In the genomic region with DNA sequence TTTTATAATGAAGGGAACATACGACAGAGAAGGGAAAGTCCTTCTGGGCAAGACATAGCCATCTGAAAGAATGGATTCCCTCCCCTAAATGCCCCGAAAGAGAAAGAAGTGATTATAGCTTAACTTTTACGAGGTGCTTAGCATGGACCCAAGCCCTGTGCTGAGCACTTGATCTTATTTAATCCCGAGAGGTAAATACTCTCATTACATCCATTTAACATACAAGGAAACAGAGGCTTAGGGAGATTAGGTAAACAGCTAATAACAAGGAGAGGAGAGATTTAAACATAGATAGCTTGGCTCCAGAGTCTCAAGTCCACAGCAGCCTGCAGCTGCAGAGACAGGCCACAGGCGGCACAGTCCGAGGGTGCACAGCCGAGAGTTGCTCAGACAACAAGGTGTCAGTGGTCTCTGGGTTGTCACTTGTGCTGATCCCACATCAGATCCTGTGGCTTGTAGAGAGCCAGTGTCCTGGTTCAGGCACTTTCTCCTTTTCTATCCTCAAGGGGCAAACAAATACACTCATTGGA, we compare ENCODE assay signal across 21 mouse cellular contexts. TPM values are rescaled to one million over a fixed set of nuclear protein-coding genes. Genes with fewer than 3 reads are reported as not detected.
DNase-seq lines count a peak whose midpoint lies in the region; ATAC-seq lines count a peak whose summit lies in the region.
"Had no signal": no experiment of that assay in that cellular context is flagged by ENCODE, and none has a peak within 500 bp of the region (broad histone marks: within the 10 kb centered on the region; RNA-seq: fewer than 3 reads in every experiment).

No protein-coding gene starts in this region.

- ATAC-seq in liver, embryonic 11.5 days (replicated peaks; ENCODE audit: low FRiP score) = no peak
- no peak for ATAC-seq in liver, embryonic 12.5 days
- peak; percentile 68; the same call in 1 of the 2 replicates for ATAC-seq in intestine, embryonic 15.5 days
- peak; percentile 35; the same call in 1 of the 2 replicates for ATAC-seq in stomach, embryonic 14.5 days (ENCODE audit: insufficient number of reproducible peaks, insufficient read depth, low FRiP score, low read depth)
- ATAC-seq: forebrain, embryonic 14.5 days had no signal

- WGBS in liver, embryonic 11.5 days = 45% methylated on average over 7 of the region's 7 CpGs
- WGBS in liver, embryonic 12.5 days (ENCODE audit: insufficient replicate concordance) = 48% methylated on average over 7 of the region's 7 CpGs
- WGBS in intestine, embryonic 15.5 days = 23% methylated on average over 7 of the region's 7 CpGs
- 14% methylated on average over 7 of the region's 7 CpGs for WGBS in stomach, embryonic 14.5 days

- no peaks in the 10 kb centered on the region for H3K9me3 ChIP-seq in liver, embryonic 11.5 days (ENCODE audit: control insufficient read depth, low read length)
- no peaks in the 10 kb centered on the region for H3K9me3 ChIP-seq in liver, embryonic 12.5 days (replicated peaks)
- no peaks in the 10 kb centered on the region for H3K9me3 ChIP-seq in intestine, embryonic 15.5 days
- no peaks in the 10 kb centered on the region for H3K9me3 ChIP-seq in stomach, embryonic 14.5 days (ENCODE audit: control insufficient read depth, low read depth, low read length)
- H3K9me3 ChIP-seq: liver, embryonic 15.5 days had no signal

- 0 out of 2 replicates have a peak overlapping the region, but pooled peaks have one; percentile 0 for H3K27ac ChIP-seq in liver, embryonic 11.5 days (ENCODE audit: low read depth, low read length)
- H3K27ac ChIP-seq in liver, embryonic 12.5 days = no peak overlapping the region
- 0 out of 2 replicates have a peak overlapping the region, but pooled peaks have one; percentile 33 for H3K27ac ChIP-seq in intestine, embryonic 15.5 days
- peak overlapping the region; percentile 70; the same call in 1 of the 2 replicates for H3K27ac ChIP-seq in stomach, embryonic 14.5 days (ENCODE audit: low read length)
- H3K27ac ChIP-seq: gastrocnemius, adult 2 months; liver, embryonic 15.5 days had no signal

- H3K36me3 ChIP-seq in liver, embryonic 11.5 days (ENCODE audit: control insufficient read depth, insufficient read depth, low read length) = no peaks in the 10 kb centered on the region
- no peaks in the 10 kb centered on the region for H3K36me3 ChIP-seq in liver, embryonic 12.5 days
- H3K36me3 ChIP-seq in intestine, embryonic 15.5 days = no peaks in the 10 kb centered on the region
- H3K36me3 ChIP-seq in stomach, embryonic 14.5 days (ENCODE audit: control insufficient read depth, insufficient read depth, low read length) = no peaks in the 10 kb centered on the region
- H3K36me3 ChIP-seq: liver, embryonic 15.5 days had no signal

- DNase-seq in embryo, embryonic 10 days (ENCODE audit: low spot score) = peak; percentile 49
- DNase-seq in embryo, embryonic 11 days = no peak
- DNase-seq in liver, embryonic 11.5 days (ENCODE audit: low spot score) = no peak
- no peak for DNase-seq in gastrocnemius, postnatal 25 days
- no peak for DNase-seq in thymus, postnatal 36 days
- DNase-seq: cerebellum, adult 9-11 months; gastrocnemius, adult 2 months; heart, adult 18-20 months; heart, postnatal 36 days; spleen, adult 18-20 months had no signal

- no peak overlapping the region for H3K4me2 ChIP-seq in liver, embryonic 11.5 days
- H3K4me2 ChIP-seq in liver, embryonic 12.5 days = no peak overlapping the region
- no peak overlapping the region for H3K4me2 ChIP-seq in intestine, embryonic 15.5 days (replicated peaks)
- no peak overlapping the region for H3K4me2 ChIP-seq in stomach, embryonic 14.5 days (replicated peaks; ENCODE audit: low read depth, low read length)
- H3K4me2 ChIP-seq: liver, embryonic 15.5 days had no signal

- peaks cover 12% of the 10 kb centered on the region; the same call in 1 of the 2 replicates for H3K4me1 ChIP-seq in liver, embryonic 11.5 days (replicated peaks; ENCODE audit: control insufficient read depth, insufficient read depth, low read length)
- H3K4me1 ChIP-seq in liver, embryonic 12.5 days = peaks cover 5% of the 10 kb centered on the region; the same call in 1 of the 2 replicates
- peaks cover 18% of the 10 kb centered on the region for H3K4me1 ChIP-seq in intestine, embryonic 15.5 days (replicated peaks)
- peaks cover 23% of the 10 kb centered on the region for H3K4me1 ChIP-seq in stomach, embryonic 14.5 days (ENCODE audit: control insufficient read depth, insufficient read depth, low read length)
- H3K4me1 ChIP-seq: liver, embryonic 15.5 days had no signal

- no peak overlapping the region for H3K4me3 ChIP-seq in liver, embryonic 11.5 days (ENCODE audit: low read depth, low read length)
- no peak overlapping the region for H3K4me3 ChIP-seq in liver, embryonic 12.5 days
- no peak overlapping the region for H3K4me3 ChIP-seq in intestine, embryonic 15.5 days (replicated peaks)
- H3K4me3 ChIP-seq in stomach, embryonic 14.5 days (ENCODE audit: low read depth, low read length) = no peak overlapping the region
- H3K4me3 ChIP-seq: gastrocnemius, adult 2 months; liver, embryonic 15.5 days; megakaryocyte, embryonic 14.5 days had no signal

- H3K9ac ChIP-seq in liver, embryonic 11.5 days (ENCODE audit: low read depth, low read length) = no peak overlapping the region
- no peak overlapping the region for H3K9ac ChIP-seq in liver, embryonic 12.5 days
- H3K9ac ChIP-seq in intestine, embryonic 15.5 days = no peak overlapping the region
- no peak overlapping the region for H3K9ac ChIP-seq in stomach, embryonic 14.5 days (replicated peaks; ENCODE audit: low read depth, low read length)
- H3K9ac ChIP-seq: liver, embryonic 15.5 days had no signal

- H3K27me3 ChIP-seq in liver, embryonic 11.5 days (replicated peaks; ENCODE audit: control insufficient read depth, insufficient read depth, low read length) = peaks cover 12% of the 10 kb centered on the region
- H3K27me3 ChIP-seq in liver, embryonic 12.5 days (replicated peaks) = peaks cover 39% of the 10 kb centered on the region
- no peaks in the 10 kb centered on the region for H3K27me3 ChIP-seq in intestine, embryonic 15.5 days (replicated peaks)
- H3K27me3 ChIP-seq in stomach, embryonic 14.5 days (ENCODE audit: control insufficient read depth, insufficient read depth, low read length) = no peaks in the 10 kb centered on the region

RNA-seq across cellular contexts. Expression of gene Hoxb1, which starts 32.3 kb away (rescaled TPM):
- polyA plus RNA-seq in liver, embryonic 11.5 days (2014; fragmentation: Nextera tagmentation; extraction: Ambion mirVana) = 0.73 and 0.85 TPM in 2 replicates
- 0.14 and 0.22 TPM in 2 replicates for polyA plus RNA-seq in liver, embryonic 12.5 days (2016; fragmentation: Nextera tagmentation; extraction: Ambion mirVana)
- polyA plus RNA-seq in intestine, embryonic 15.5 days (2015; fragmentation: Nextera tagmentation; extraction: Ambion mirVana) = 0.30 TPM in 1 of 2 replicates, not detected in the other
- polyA plus RNA-seq in stomach, embryonic 14.5 days (2014; fragmentation: Nextera tagmentation; extraction: Ambion mirVana) = 0.22 and 0.32 TPM in 2 replicates
- total RNA-seq in gastrocnemius, postnatal 25 days (2021) = not detected
- total RNA-seq: adrenal gland, postnatal 4 days; CH12.LX; gastrocnemius, adult 2 months; heart, adult 18-20 months; heart, postnatal 36 days; layer of hippocampus, postnatal 14 days; left cerebral cortex, postnatal 25 days had no signal
- polyA plus RNA-seq: forebrain, embryonic 14.5 days; liver, embryonic 15.5 days; testis, adult 2 months had no signal

RNA-seq across cellular contexts. Expression of gene Hoxb2, which starts 47.5 kb away (rescaled TPM):
- polyA plus RNA-seq in liver, embryonic 11.5 days (2014; fragmentation: Nextera tagmentation; extraction: Ambion mirVana) = 11.2 and 11.3 TPM in 2 replicates
- polyA plus RNA-seq in liver, embryonic 12.5 days (2016; fragmentation: Nextera tagmentation; extraction: Ambion mirVana) = 4.4 and 4.6 TPM in 2 replicates
- polyA plus RNA-seq in intestine, embryonic 15.5 days (2015; fragmentation: Nextera tagmentation; extraction: Ambion mirVana) = 17.7 and 19.8 TPM in 2 replicates
- polyA plus RNA-seq in stomach, embryonic 14.5 days (2014; fragmentation: Nextera tagmentation; extraction: Ambion mirVana) = 23.1 and 25.9 TPM in 2 replicates
- under 1 TPM; 0.15 to 0.24 TPM for total RNA-seq in gastrocnemius, postnatal 25 days (2021)
- total RNA-seq: CH12.LX; layer of hippocampus, postnatal 14 days; left cerebral cortex, postnatal 25 days had no signal
- polyA plus RNA-seq: forebrain, embryonic 14.5 days had no signal

Comparison
In these comparisons a context has a peak if more than half of its experiments do, and no peak if none do; other contexts are left out.
1. ATAC-seq: peak in intestine, embryonic 15.5 days (single experiment) and stomach, embryonic 14.5 days (single experiment); none in liver, embryonic 11.5 days (single experiment) and liver, embryonic 12.5 days (single experiment).